Mouse (Mus musculus) kidney, adult 18-20 months (tissue): Measurements from ENCODE around the gene 5730480H06Rik.

Experiments
- DNase-seq: peaks from one replicate; pipeline ENCODE4 v3.0.0; 2021

The 5730480H06Rik gene

DNA sequence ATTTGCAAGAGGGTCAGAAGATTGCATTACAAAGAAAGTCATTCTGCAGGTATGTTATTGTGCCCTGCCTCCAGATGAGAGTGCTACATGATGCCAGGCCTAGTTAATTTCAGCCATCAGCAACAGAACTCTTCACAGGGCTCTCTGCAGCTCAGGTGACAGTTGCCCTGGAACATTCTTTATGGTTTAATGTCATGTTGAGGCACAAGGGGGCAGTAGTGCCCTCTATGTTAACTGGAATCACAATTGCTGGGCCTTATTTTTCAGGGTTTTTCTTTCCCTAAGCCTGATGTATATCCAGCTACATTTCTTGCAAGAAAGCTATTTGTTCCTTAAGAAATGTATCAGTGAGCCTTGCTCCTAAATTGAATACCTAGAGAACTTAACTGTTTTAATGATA, 102.7 kb downstream of the 5730480H06Rik start:
- no peak for DNase-seq

- no peak for DNase-seq
Observed at GRCm38 (mm10) chr5:48448888-48449287, 121.1 kb downstream of the 5730480H06Rik start.

GRCm38 (mm10) chr5:48460221-48460620, 132.5 kb downstream of the 5730480H06Rik start:
- DNase-seq: no peak
